Mouse (Mus musculus): ENCODE data around the gene Ccl17. TPM values are rescaled to one million over a fixed set of nuclear protein-coding genes. Genes with fewer than 3 reads are reported as not detected.

Gene Ccl17
- polyA plus RNA-seq (2014; fragmentation: Illumina TruSeq; extraction: RNeasy Lipid Tissue Mini Kit (QIAGEN cat#74804); ENCODE audit: low read depth, low replicate concordance) = not detected

DNA sequence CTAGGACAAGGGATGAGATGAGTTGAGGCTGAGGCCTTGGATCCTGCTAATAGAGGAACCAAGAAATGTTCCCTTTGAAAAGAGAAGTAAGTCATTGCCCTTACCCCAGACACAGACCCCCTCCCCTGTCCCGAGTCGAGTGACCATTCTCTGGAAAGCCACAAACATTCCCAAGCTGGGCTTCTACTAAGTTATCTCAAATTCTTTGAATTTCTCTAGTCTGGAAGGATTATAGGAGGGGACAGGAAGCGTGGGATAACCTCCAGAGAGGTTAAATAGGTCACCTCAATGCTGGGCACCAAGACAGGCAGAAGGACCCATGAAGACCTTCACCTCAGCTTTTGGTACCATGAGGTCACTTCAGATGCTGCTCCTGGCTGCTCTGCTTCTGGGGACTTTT is at the start of gene Ccl17:
Ccl17 (plus strand) TSS at position 301 of the 400 bp plus-strand sequence.

DNA sequence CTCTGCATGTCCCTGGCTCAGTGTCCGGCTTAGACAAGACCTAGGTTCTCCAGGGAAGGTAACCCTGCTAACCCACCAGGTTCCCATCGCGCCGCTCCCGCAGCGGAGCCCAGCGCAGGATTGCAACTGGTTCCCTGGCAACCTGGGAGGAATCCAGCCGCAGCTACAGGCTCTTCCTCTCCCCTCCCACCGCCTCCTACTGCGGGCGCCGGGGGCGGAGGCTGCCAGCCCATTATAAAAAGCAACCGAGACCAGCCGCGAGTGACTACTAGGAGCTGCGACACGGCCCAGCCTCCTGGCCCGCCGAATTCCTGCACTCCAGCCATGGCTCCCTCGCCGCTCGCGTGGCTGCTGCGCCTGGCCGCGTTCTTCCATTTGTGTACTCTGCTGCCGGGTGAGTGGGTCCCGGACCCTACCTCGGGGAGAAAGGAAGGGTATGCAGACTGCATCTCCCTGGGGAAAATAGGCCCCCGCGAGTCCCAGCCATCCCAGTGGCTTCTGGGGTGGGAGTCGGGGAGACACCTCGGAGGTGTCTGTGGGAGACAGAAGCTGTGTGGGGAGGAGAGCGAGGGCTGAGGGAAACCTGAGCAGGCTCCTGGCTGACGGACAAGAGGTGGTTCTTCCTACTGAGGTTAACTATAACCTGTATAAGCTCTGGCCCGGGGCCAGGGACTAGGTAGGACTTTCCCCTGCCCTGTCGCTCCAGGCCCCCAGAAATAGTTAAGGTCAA is 38.1 kb upstream of the Ccl17 start, which contains the start of gene Cx3cl1:
Cx3cl1 (plus strand) TSS at position 69 of the 730 bp plus-strand sequence.

DNA sequence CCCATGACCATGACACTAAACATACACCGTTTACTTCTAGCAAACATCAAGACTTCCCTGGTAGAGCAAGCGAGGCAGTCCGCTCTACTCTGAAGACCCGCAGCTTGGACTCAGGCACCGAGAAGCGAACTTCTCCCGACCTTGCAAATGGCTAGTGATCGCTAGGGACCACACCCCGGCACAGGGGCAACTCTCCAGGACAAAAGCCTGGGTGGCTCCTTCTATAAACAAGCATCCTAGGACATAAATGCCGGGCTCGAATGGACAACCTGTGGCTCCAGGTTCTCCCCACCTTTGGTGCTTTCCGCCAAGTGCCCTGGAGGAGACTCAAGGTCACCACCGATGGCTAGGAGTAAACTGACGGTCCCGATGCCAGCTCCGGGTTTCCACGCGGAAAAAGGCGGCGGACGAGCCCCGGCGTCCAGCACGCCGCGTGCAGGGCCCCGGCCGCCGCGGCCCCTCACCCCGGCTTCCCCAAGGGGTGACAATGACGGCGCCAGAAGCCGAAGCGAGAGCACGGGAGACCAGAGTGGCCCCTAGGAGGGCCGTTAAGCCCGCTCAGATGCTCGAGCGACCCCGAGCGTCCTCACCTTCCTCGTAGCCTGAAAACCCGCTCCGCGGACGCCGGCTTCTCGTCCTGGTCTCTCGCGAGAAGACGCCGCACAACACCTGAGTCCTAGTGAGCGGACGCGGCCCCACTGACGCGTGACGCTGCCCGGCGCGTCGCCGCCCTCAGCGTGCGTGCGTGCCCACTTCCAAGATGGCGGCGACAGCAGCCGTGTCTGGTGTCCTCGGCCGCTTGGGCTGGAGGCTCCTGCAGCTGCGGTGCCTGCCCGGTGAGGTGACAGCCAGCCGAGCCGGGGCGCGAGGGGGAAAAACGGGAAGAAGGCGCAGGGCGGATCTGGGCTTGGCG is 27.7 kb downstream of the Ccl17 start, which contains the start of the genes Coq9 and Ciapin1:
Coq9 (plus strand) TSS at position 660 of the 913 bp plus-strand sequence.
Ciapin1 (minus strand) TSS at position 697 of the 913 bp plus-strand sequence.

DNA sequence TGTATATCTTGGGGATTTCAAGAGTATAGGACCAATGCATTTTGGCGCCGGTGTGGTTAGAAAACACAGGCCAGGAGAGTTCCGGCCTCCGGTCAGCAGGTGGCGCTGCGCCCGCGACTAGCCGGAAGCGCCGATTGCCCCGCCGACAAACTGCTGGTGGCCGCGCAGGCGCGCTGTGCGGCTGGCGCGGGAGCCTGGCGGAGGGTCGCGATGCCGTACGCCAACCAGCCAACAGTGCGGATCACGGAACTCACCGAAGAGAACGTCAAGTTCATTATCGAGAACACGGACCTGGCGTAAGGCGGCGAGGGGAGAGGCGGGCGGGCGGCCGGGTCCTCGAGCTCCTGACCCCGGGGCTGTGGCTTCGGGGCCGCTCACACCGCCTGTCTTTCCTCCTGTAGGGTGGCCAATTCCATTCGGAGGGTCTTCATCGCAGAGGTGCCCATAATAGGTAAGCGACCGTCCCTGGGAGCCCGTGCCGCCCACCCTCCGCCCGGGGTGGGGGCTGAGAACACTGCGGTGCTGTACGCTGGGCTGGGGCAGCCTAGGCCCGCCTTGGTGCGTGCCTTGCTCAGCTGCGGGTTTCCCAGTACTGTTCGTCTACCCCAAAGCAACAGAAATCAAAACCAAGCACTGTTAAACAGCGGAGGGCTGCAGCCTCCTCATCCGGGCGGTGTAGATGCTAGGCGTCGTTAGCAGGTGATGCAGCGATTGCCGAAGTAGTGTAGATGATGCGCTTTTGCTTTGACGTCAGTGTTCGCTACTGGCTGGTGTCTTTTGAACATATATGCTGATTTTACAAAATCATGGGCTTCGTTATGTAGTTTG is 47.3 kb downstream of the Ccl17 start, which contains the start of gene Polr2c:
Polr2c (plus strand) TSS at position 105 of the 828 bp plus-strand sequence.

Other genes with a start within 250 kb of the Ccl17 start
- gene Rspry1, start 208.5 kb upstream of the Ccl17 start, polyA plus RNA-seq (2014; fragmentation: Illumina TruSeq; extraction: RNeasy Lipid Tissue Mini Kit (QIAGEN cat#74804); ENCODE audit: low read depth, low replicate concordance) = 56.8 TPM
- 54.6 TPM for gene Fam192a, start 208.5 kb upstream of the Ccl17 start, polyA plus RNA-seq (2014; fragmentation: Illumina TruSeq; extraction: RNeasy Lipid Tissue Mini Kit (QIAGEN cat#74804); ENCODE audit: low read depth, low replicate concordance)
- gene Arl2bp, start 143.9 kb upstream of the Ccl17 start, polyA plus RNA-seq (2014; fragmentation: Illumina TruSeq; extraction: RNeasy Lipid Tissue Mini Kit (QIAGEN cat#74804); ENCODE audit: low read depth, low replicate concordance) = 151 TPM
- 6.4 TPM for gene Pllp, start 114.2 kb upstream of the Ccl17 start, polyA plus RNA-seq (2014; fragmentation: Illumina TruSeq; extraction: RNeasy Lipid Tissue Mini Kit (QIAGEN cat#74804); ENCODE audit: low read depth, low replicate concordance)
- gene Ccl22, start 64.9 kb upstream of the Ccl17 start, polyA plus RNA-seq (2014; fragmentation: Illumina TruSeq; extraction: RNeasy Lipid Tissue Mini Kit (QIAGEN cat#74804); ENCODE audit: low read depth, low replicate concordance) = 0.20 TPM
- gene Cx3cl1, start 38.4 kb upstream of the Ccl17 start, polyA plus RNA-seq (2014; fragmentation: Illumina TruSeq; extraction: RNeasy Lipid Tissue Mini Kit (QIAGEN cat#74804); ENCODE audit: low read depth, low replicate concordance) = 2.9 TPM
- gene Coq9, start 27.9 kb downstream of the Ccl17 start, polyA plus RNA-seq (2014; fragmentation: Illumina TruSeq; extraction: RNeasy Lipid Tissue Mini Kit (QIAGEN cat#74804); ENCODE audit: low read depth, low replicate concordance) = 24.6 TPM
- gene Ciapin1, start 27.9 kb downstream of the Ccl17 start, polyA plus RNA-seq (2014; fragmentation: Illumina TruSeq; extraction: RNeasy Lipid Tissue Mini Kit (QIAGEN cat#74804); ENCODE audit: low read depth, low replicate concordance) = 3.2 TPM
- 4.2 TPM for gene Polr2c, start 47.0 kb downstream of the Ccl17 start, polyA plus RNA-seq (2014; fragmentation: Illumina TruSeq; extraction: RNeasy Lipid Tissue Mini Kit (QIAGEN cat#74804); ENCODE audit: low read depth, low replicate concordance)
- gene Dok4, start 65.9 kb downstream of the Ccl17 start, polyA plus RNA-seq (2014; fragmentation: Illumina TruSeq; extraction: RNeasy Lipid Tissue Mini Kit (QIAGEN cat#74804); ENCODE audit: low read depth, low replicate concordance) = 0.97 TPM
- gene Ccdc102a, start 107.6 kb downstream of the Ccl17 start, polyA plus RNA-seq (2014; fragmentation: Illumina TruSeq; extraction: RNeasy Lipid Tissue Mini Kit (QIAGEN cat#74804); ENCODE audit: low read depth, low replicate concordance) = not detected
- gene Adgrg5, start 113.2 kb downstream of the Ccl17 start, polyA plus RNA-seq (2014; fragmentation: Illumina TruSeq; extraction: RNeasy Lipid Tissue Mini Kit (QIAGEN cat#74804); ENCODE audit: low read depth, low replicate concordance) = not detected
- gene Adgrg1, start 164.3 kb downstream of the Ccl17 start, polyA plus RNA-seq (2014; fragmentation: Illumina TruSeq; extraction: RNeasy Lipid Tissue Mini Kit (QIAGEN cat#74804); ENCODE audit: low read depth, low replicate concordance) = 10.6 TPM
- 0.73 TPM for gene Adgrg3, start 207.2 kb downstream of the Ccl17 start, polyA plus RNA-seq (2014; fragmentation: Illumina TruSeq; extraction: RNeasy Lipid Tissue Mini Kit (QIAGEN cat#74804); ENCODE audit: low read depth, low replicate concordance)
- gene Drc7, start 244.7 kb downstream of the Ccl17 start, polyA plus RNA-seq (2014; fragmentation: Illumina TruSeq; extraction: RNeasy Lipid Tissue Mini Kit (QIAGEN cat#74804); ENCODE audit: low read depth, low replicate concordance) = not detected

Measured in kidney, adult 10 weeks (tissue).